Mouse (Mus musculus) CD4-positive, CD25-positive, alpha-beta regulatory T cell, adult 9 weeks (primary cell): ENCODE results near the gene Spink2. TPM values are rescaled to one million over a fixed set of nuclear protein-coding genes. Genes with fewer than 3 reads are reported as not detected.

Experiments
- polyA plus RNA-seq: library from polyadenylated mRNA; unstranded; fragments of 100-300 nt; shearing (Covaris generic); gene quantifications from one replicate; pipeline ENCODE4 v1.2.1, GENCODE M21; 2017

Gene Spink2
- polyA plus RNA-seq = not detected

DNA sequence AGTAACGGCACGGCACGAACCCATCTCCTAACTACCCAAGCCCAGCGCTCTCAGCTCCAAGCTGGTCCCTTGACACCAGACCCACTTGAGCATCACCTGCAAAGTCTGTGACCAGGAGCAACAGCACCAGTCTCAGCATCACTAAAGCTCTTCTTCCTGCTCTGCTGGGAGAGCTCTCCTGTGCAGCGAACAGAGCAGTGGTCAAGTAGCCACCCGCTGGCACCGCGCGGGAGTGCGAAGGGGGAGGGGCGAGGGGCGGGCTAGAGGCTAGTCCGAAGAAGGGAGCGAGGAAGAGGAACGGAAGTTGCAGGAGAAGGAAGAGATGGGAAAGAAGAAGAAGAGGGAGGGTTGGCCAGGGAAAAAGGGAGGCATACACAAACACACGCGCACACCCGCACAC, at the start of gene Spink2:
Spink2 (minus strand) TSS at position 236 of the 400 bp plus-strand sequence.

Other genes starting within 250 kb of the Spink2 start
- gene Srp72, start 236.8 kb downstream of the Spink2 start, polyA plus RNA-seq = 108 TPM
- 0.55 TPM for gene Arl9, start 207.4 kb downstream of the Spink2 start, polyA plus RNA-seq
- not detected for gene Thegl, start 195.4 kb downstream of the Spink2 start, polyA plus RNA-seq
- gene Hopx, start 96.3 kb downstream of the Spink2 start, polyA plus RNA-seq = 246 TPM
- gene Rest, start 54.0 kb upstream of the Spink2 start, polyA plus RNA-seq = 13.2 TPM
- 6.2 TPM for gene Noa1, start 98.6 kb upstream of the Spink2 start, polyA plus RNA-seq
- gene Polr2b, start 98.7 kb upstream of the Spink2 start, polyA plus RNA-seq = 86.7 TPM
- not detected for gene Igfbp7, start 196.6 kb upstream of the Spink2 start, polyA plus RNA-seq